Mouse (Mus musculus): Measurements from ENCODE around the gene Abca9.

Abca9 gene

GRCm38 (mm10) chr11:110060127-110060526, 107.9 kb downstream of the Abca9 start:
- no peak for DNase-seq

GRCm38 (mm10) chr11:110053681-110054080, 114.3 kb downstream of the Abca9 start:
- no peak for DNase-seq

All from kidney, postnatal 14 days (tissue).